Mouse (Mus musculus): Measurements from ENCODE around the gene Shc3.

- TF ChIP-seq POLR2A (IDR thresholded peaks at IDR 0.05; ENCODE audit: low read depth, low read length) = no peak
- no peak for TF ChIP-seq CTCF (conservative IDR thresholded peaks at IDR 0.05; ENCODE audit: insufficient read depth, insufficient read length, low read depth, low read length)
These were observed 458 bp upstream of the Shc3 start for GRCm38 (mm10) chr13:51569685-51570068.

All from kidney, adult 2 months (tissue).